Mouse (Mus musculus): ENCODE measurements at regions not wholly inside any gene's neighbourhood (a gene's known extent, or its start where the extent isn't known, plus 50 kb on each side); places are given as distances from the start of the nearest gene placed in this dataset.

GRCm38 (mm10) chrX:11614237-11614636 is 286.6 kb downstream of the H2al1j start:
- no peak for TF ChIP-seq CTCF (IDR thresholded peaks at IDR 0.05; ENCODE audit: low read depth)
- TF ChIP-seq EP300 (IDR thresholded peaks at IDR 0.05; ENCODE audit: low read depth): no peak

Data from liver, embryonic 14.5 days (tissue).